Mouse (Mus musculus): ENCODE measurements around the gene Arhgap32. TPM values are rescaled to one million over a fixed set of nuclear protein-coding genes. Genes with fewer than 3 reads are reported as not detected.
"Not testable (repeated sequence)": the region's sequence is repeated elsewhere in the genome, so short reads cannot be mapped to it uniquely, and the experiment has no call there.

Arhgap32 gene
- polyA plus RNA-seq, 1 experiment from 2014 or later, result 4.2 TPM

- Histone ChIP-seq H3K27me3 (ENCODE audit: low read depth, poor library complexity, severe bottlenecking) (no peaks in the 10 kb centered on the region), H3K36me3 (no peaks in the 10 kb centered on the region), H3K4me3 (no peak overlapping the region), H3K9me3 (replicated peaks) (no peaks in the 10 kb centered on the region), H3K4me1 (no peaks in the 10 kb centered on the region), H3K27ac (replicated peaks) (no peak overlapping the region)
- no peak for DNase-seq (ENCODE audit: low spot score)
- WGBS, result 67% methylated on average over 3 of the region's 3 CpGs
These were observed 26.9 kb downstream of the Arhgap32 start for GRCm38 (mm10) chr9:32142834-32143233.

DNA sequence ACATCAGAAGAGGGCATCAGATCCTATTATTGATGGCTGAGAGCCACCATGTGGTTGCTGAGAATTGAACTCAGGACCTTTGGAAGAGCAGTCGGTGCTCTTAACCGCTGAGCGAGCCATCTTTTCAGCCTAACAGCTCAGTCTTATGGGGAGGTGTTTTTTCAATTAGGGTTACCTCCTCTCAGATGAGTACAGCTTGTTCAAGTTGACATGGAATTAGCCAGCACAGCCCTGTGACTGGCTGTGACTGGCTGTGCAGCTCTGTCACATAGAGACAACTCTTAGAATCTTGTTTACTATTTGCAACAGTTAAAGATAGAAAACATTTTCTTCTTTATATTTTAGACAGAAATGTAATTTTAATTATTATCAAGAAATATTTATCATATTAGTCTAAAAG, 27.5 kb downstream of the Arhgap32 start:
- no peak for DNase-seq (ENCODE audit: low spot score)
- 96% methylated on average over 3 of the region's 3 CpGs for WGBS

DNA sequence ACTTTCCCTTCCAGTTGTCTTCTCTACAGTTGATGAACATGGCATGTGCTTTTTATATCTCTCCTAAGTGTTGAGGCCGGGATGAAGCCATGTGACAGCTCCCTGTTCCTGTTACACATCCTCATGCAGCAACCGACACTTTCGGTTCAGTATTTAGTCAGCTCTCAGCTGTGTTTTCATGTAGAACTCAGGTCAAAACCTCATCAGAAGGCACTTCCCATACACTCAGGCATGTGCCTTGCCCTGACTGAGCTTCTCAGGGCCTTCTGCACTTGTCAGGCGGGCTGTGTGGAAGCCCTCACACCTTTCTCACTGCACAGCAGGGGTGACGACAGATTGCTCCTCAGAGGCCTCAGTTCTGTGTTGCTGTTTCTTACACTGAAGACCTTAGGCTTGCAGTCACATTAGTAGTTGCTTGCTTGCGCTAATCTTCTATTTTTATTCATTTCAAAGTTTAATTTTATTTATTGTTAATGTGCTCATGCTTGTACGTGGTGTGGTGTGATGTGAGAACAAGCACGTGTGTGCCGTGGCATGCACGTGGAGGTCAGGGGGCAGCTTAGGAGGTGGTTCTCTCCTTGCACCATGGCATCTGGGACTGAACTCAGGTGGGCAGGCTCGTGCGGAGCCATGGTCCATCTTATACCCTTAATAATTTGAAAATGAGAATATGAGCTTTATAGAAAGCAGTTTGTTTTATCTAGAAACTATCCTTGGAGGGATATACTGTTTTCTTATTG, 30.5 kb downstream of the Arhgap32 start:
- no peaks in the 10 kb centered on the region for H3K4me1 ChIP-seq
- DNase-seq (ENCODE audit: low spot score), result no peak
- 76% methylated on average over 12 of the region's 12 CpGs for WGBS
- H3K9me3 ChIP-seq (replicated peaks), result no peaks in the 10 kb centered on the region
- H3K36me3 ChIP-seq, result no peaks in the 10 kb centered on the region
- no peak overlapping the region for H3K4me3 ChIP-seq
- no peak overlapping the region for H3K27ac ChIP-seq (replicated peaks)
- no peaks in the 10 kb centered on the region for H3K27me3 ChIP-seq (ENCODE audit: low read depth, poor library complexity, severe bottlenecking)

More for the DNA sequence above, 27.5 kb downstream of the Arhgap32 start:
- Histone ChIP-seq H3K9me3 (replicated peaks) (no peaks in the 10 kb centered on the region), H3K27ac (replicated peaks) (no peak overlapping the region), H3K36me3 (no peaks in the 10 kb centered on the region), H3K27me3 (ENCODE audit: low read depth, poor library complexity, severe bottlenecking) (no peaks in the 10 kb centered on the region), H3K4me3 (no peak overlapping the region), H3K4me1 (no peaks in the 10 kb centered on the region)

- WGBS, result 84% methylated on average over 3 of the region's 3 CpGs
- H3K4me1 ChIP-seq, result no peaks in the 10 kb centered on the region
These were observed 33.3 kb downstream of the Arhgap32 start for GRCm38 (mm10) chr9:32149241-32149640.

DNA sequence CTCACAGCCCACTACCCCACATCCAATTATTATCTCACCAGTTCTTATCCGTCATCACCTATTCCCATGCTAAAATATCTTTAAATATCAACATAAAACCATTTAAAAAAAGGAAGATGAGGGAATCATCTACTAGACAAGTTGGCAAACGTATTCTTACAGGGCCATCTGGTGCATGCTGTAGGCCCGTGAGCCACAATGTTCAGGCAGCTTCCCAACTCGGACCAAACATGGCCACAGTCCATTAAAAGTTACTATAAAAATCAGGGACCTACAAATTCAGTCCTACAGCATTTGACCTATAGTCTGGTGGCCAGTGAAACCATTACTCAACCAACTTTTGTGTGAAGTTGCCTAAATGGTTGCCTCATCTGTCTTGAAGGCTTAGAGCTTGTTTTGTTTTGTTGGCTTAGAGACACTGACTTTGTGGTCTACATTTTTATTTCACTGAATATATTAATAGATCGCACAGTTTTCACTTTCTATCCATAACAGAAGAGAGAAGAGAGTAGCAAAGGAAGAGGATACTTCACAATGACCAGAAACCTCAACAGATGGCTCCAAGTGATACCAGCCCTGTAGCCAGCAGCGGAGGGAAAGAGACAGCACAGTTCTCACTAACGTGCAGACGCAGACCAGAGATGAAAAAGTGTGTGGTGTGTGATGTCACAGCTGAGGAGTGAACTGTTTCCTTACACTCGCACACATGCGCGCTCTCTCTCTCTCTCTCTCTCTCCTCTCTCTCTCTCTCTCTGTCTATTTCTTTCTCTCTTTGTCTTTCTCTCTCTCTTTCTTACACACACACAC, 34.1 kb downstream of the Arhgap32 start:
- no peak overlapping the region for H3K4me3 ChIP-seq
- no peak for DNase-seq (ENCODE audit: low spot score)
- H3K27ac ChIP-seq (replicated peaks), result no peak overlapping the region
- H3K36me3 ChIP-seq, result peaks cover 4% of the 10 kb centered on the region; the same call in 1 of the 2 replicates
- H3K9me3 ChIP-seq (replicated peaks), result no peaks in the 10 kb centered on the region
- WGBS, result 92% methylated on average over 11 of the region's 11 CpGs
- H3K4me1 ChIP-seq, result no peaks in the 10 kb centered on the region
- H3K27me3 ChIP-seq (ENCODE audit: low read depth, poor library complexity, severe bottlenecking), result no peaks in the 10 kb centered on the region

More at GRCm38 (mm10) chr9:32149241-32149640, 33.3 kb downstream of the Arhgap32 start:
- no peak overlapping the region for H3K27ac ChIP-seq (replicated peaks)
- H3K9me3 ChIP-seq (replicated peaks), result no peaks in the 10 kb centered on the region
- no peak overlapping the region for H3K4me3 ChIP-seq
- DNase-seq (ENCODE audit: low spot score), result no peak
- H3K36me3 ChIP-seq, result peaks cover 4% of the 10 kb centered on the region; the same call in 1 of the 2 replicates
- H3K27me3 ChIP-seq (ENCODE audit: low read depth, poor library complexity, severe bottlenecking), result no peaks in the 10 kb centered on the region

- no peaks in the 10 kb centered on the region for H3K4me1 ChIP-seq
- WGBS, result 81% methylated on average over 3 of the region's 3 CpGs
- DNase-seq (ENCODE audit: low spot score), result no peak
These were observed 38.9 kb downstream of the Arhgap32 start for GRCm38 (mm10) chr9:32154727-32155371.

DNA sequence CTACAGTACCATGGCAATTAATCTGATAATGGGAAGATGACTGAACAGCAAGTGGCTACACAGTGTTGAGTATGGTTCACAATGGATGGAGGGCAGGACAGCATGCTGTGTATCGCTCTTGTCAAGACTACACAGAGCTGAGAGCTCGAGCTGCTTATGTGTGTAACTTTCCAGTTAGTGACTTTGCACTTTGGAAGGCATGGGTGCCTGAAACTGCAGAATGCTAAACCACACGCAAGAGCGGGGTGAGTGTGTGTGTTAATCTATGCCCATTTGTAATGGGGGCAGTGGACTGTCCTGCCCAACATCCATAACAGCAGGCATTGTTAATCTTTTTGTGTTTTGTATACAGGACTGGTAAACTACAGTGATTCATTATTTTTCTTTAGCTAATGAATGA, 40.8 kb downstream of the Arhgap32 start:
- DNase-seq (ENCODE audit: low spot score), result no peak
- WGBS, result 90% methylated on average over 4 of the region's 4 CpGs
- Histone ChIP-seq H3K4me3 (no peak overlapping the region), H3K27ac (replicated peaks) (no peak overlapping the region), H3K27me3 (ENCODE audit: low read depth, poor library complexity, severe bottlenecking) (no peaks in the 10 kb centered on the region), H3K36me3 (peaks cover 4% of the 10 kb centered on the region; the same call in 1 of the 2 replicates), H3K9me3 (replicated peaks) (no peaks in the 10 kb centered on the region), H3K4me1 (no peaks in the 10 kb centered on the region)

More at GRCm38 (mm10) chr9:32154727-32155371, 38.9 kb downstream of the Arhgap32 start:
- H3K36me3 ChIP-seq, result peaks cover 4% of the 10 kb centered on the region; the same call in 1 of the 2 replicates
- no peaks in the 10 kb centered on the region for H3K9me3 ChIP-seq (replicated peaks)
- H3K27ac ChIP-seq (replicated peaks), result no peak overlapping the region
- no peaks in the 10 kb centered on the region for H3K27me3 ChIP-seq (ENCODE audit: low read depth, poor library complexity, severe bottlenecking)
- no peak overlapping the region for H3K4me3 ChIP-seq

DNA sequence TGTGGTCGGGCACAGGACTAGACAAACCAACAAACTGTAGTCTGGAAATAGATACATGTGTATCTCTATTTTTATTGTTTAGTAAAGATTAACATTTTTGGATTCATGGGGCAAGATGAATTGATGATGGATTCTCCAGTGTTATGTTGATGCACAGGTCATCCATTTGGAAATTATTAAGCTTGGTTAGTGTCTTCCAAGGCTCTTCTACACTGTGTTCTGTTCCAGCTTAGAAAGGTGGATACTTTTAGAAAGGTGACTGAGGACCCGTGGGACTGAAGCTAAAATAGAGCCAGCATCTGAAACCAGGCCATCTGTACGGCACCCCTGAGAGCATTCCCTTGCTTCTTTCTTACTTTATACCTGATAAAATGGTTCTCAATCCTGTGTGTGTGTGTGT, 41.3 kb downstream of the Arhgap32 start:
- H3K27me3 ChIP-seq (ENCODE audit: low read depth, poor library complexity, severe bottlenecking), result no peaks in the 10 kb centered on the region
- peaks cover 4% of the 10 kb centered on the region; the same call in 1 of the 2 replicates for H3K36me3 ChIP-seq
- no peak overlapping the region for H3K27ac ChIP-seq (replicated peaks)
- WGBS, result 76% methylated on average over 3 of the region's 3 CpGs
- H3K4me1 ChIP-seq, result no peaks in the 10 kb centered on the region
- DNase-seq (ENCODE audit: low spot score), result no peak
- no peaks in the 10 kb centered on the region for H3K9me3 ChIP-seq (replicated peaks)
- no peak overlapping the region for H3K4me3 ChIP-seq

DNA sequence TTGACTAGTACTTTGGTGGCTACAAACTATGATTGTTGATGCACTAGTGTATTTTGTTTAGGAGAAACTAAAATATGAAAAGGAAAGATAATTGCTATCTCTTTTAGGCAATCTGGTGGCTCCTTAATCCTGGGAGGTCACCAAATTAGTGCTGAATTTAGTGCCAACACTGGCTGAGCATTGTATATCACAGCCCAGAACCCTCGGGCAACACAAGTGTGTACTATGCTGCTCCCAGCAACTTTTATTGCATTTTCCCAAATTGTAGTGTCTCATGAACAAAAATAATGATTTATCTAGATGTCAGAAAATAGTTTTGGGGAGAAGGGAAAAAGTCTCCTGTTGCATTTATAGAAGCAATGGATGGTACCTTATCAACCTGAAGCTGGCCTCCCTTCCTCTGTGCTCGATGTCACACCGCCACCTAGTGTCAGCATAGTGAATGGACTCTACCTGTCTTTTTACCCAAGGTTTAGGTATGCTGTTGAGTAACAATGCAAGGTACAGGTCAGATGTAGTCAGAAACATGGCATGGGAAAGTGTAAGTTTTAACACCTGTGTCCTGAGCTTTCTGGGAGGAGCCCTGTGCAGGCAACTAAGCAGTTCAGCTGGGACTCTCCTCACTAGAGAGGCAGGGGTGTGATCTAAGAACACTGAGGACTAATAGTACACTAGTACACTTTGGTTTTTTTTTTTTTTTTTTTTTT, 43.1 kb downstream of the Arhgap32 start:
- H3K4me1 ChIP-seq, result no peaks in the 10 kb centered on the region
- WGBS, result 27% methylated on average over 3 of the region's 3 CpGs
- H3K36me3 ChIP-seq, result no peaks in the 10 kb centered on the region
- no peaks in the 10 kb centered on the region for H3K27me3 ChIP-seq (ENCODE audit: low read depth, poor library complexity, severe bottlenecking)
- no peak overlapping the region for H3K4me3 ChIP-seq
- H3K9me3 ChIP-seq (replicated peaks), result no peaks in the 10 kb centered on the region
- DNase-seq (ENCODE audit: low spot score), result peak; percentile 56
- no peak overlapping the region for H3K27ac ChIP-seq (replicated peaks)

DNA sequence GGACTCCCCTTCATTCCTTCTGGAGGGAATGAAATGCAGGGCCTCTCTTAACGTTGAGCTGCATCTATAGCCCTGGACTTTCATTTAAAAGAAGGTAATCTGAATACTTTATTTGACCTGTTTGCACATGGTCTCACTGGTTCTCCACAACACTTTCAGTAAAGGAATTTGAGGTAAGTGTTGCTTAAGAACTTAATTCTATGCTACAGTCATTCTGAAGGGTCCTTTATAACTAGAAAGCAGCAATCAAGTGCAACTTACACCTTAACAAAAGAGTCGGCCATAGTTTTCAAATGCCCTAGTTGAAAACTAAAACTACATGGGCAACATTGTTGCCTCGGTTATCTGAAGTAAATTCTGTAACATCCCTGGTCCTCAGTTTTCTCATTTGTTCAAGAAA, 43.8 kb downstream of the Arhgap32 start:
- H3K27ac ChIP-seq (replicated peaks), result no peak overlapping the region
- no peaks in the 10 kb centered on the region for H3K27me3 ChIP-seq (ENCODE audit: low read depth, poor library complexity, severe bottlenecking)
- no peaks in the 10 kb centered on the region for H3K4me1 ChIP-seq
- no peaks in the 10 kb centered on the region for H3K36me3 ChIP-seq
- WGBS, result 77% methylated on average over 3 of the region's 3 CpGs
- no peak for DNase-seq (ENCODE audit: low spot score)
- no peak overlapping the region for H3K4me3 ChIP-seq
- H3K9me3 ChIP-seq (replicated peaks), result no peaks in the 10 kb centered on the region

GRCm38 (mm10) chr9:32162792-32163191, 46.9 kb downstream of the Arhgap32 start:
- Histone ChIP-seq H3K27ac (replicated peaks) (no peak overlapping the region), H3K36me3 (peaks cover 4% of the 10 kb centered on the region; the same call in 1 of the 2 replicates), H3K9me3 (replicated peaks) (no peaks in the 10 kb centered on the region), H3K4me3 (no peak overlapping the region), H3K27me3 (ENCODE audit: low read depth, poor library complexity, severe bottlenecking) (no peaks in the 10 kb centered on the region), H3K4me1 (no peaks in the 10 kb centered on the region)
- DNase-seq (ENCODE audit: low spot score), result no peak
- WGBS, result 91% methylated on average over 2 of the region's 2 CpGs

- H3K4me1 ChIP-seq; H3K27me3 ChIP-seq (ENCODE audit: low read depth, poor library complexity, severe bottlenecking); H3K9me3 ChIP-seq (replicated peaks); DNase-seq (ENCODE audit: low spot score); H3K4me3 ChIP-seq; H3K27ac ChIP-seq (replicated peaks); H3K36me3 ChIP-seq: not testable (repeated sequence)
- 88% methylated on average over 6 of the region's 6 CpGs for WGBS
These were observed 47.9 kb downstream of the Arhgap32 start for GRCm38 (mm10) chr9:32163820-32164219.

All from midbrain, embryonic 10.5 days (tissue).